In genomic region chr6:88841781-88842689, GRCm38 (mm10) we compare ENCODE assay signal across 8 mouse cellular contexts. TPM values are rescaled to one million over a fixed set of nuclear protein-coding genes. Genes with fewer than 3 reads are reported as not detected.
DNase-seq lines count a peak whose midpoint lies in the region; ATAC-seq and TF ChIP-seq lines count a peak whose summit lies in the region.

Abtb1 (minus strand) TSS chr6:88841984.

- H3K9ac ChIP-seq in CH12.LX (ENCODE audit: insufficient read depth, low read depth): peak within 1 kb of the TSS; percentile 74
- peak within 1 kb of the TSS; percentile 72 for H3K9ac ChIP-seq in forebrain, embryonic 11.5 days (ENCODE audit: low read length)
- H3K9ac ChIP-seq in heart, embryonic 16.5 days (ENCODE audit: low read length): peak within 1 kb of the TSS; percentile 92
- H3K9ac ChIP-seq in liver, embryonic 15.5 days: peak within 1 kb of the TSS; percentile 90
- H3K9ac ChIP-seq in neural tube, embryonic 12.5 days: peak within 1 kb of the TSS; percentile 78

- peak within 1 kb of the TSS; percentile 33 for H3K27ac ChIP-seq in CH12.LX (ENCODE audit: insufficient read depth, low read depth)
- peak within 1 kb of the TSS; percentile 53 for H3K27ac ChIP-seq in forebrain, embryonic 11.5 days (ENCODE audit: low read depth, low read length)
- peak within 1 kb of the TSS; percentile 82 for H3K27ac ChIP-seq in heart, embryonic 16.5 days (ENCODE audit: low read length)
- peak within 1 kb of the TSS; percentile 98 for H3K27ac ChIP-seq in liver, embryonic 15.5 days (replicated peaks)
- peak within 1 kb of the TSS; percentile 67 for H3K27ac ChIP-seq in neural tube, embryonic 12.5 days

- H3K9me3 ChIP-seq in CH12.LX (replicated peaks; ENCODE audit: low read length): no peaks in the 10 kb centered on the region
- H3K9me3 ChIP-seq in forebrain, embryonic 11.5 days (ENCODE audit: control insufficient read depth, low read length): no peaks in the 10 kb centered on the region
- H3K9me3 ChIP-seq in heart, embryonic 16.5 days (replicated peaks; ENCODE audit: control insufficient read depth, low read length): no peaks in the 10 kb centered on the region
- H3K9me3 ChIP-seq in liver, embryonic 15.5 days (replicated peaks): no peaks in the 10 kb centered on the region
- no peaks in the 10 kb centered on the region for H3K9me3 ChIP-seq in neural tube, embryonic 12.5 days

- H3K79me2 ChIP-seq in CH12.LX (replicated peaks; ENCODE audit: control insufficient read depth, extremely low read depth, insufficient read depth, poor library complexity, severe bottlenecking): peaks cover 2% of the 10 kb centered on the region; the same call in 1 of the 2 replicates

- dilution Hi-C loops in CH12.LX (cut with MboI; ENCODE audit: extremely low pct_ligation_motif_present, extremely low pct_unique_long_range_greater_than_20kb, low sequenced_read_pairs): no loop called here

- ATAC-seq in forebrain, embryonic 11.5 days (replicated peaks; ENCODE audit: low FRiP score): peak; percentile 97
- peak; percentile 96 for ATAC-seq in heart, embryonic 16.5 days (replicated peaks; ENCODE audit: extremely low read depth, insufficient read depth, low FRiP score)
- ATAC-seq in liver, embryonic 15.5 days (ENCODE audit: insufficient read depth): peak; percentile 91
- peak; percentile 95 for ATAC-seq in neural tube, embryonic 12.5 days (ENCODE audit: low FRiP score, low read depth)

- H3K4me2 ChIP-seq in CH12.LX (ENCODE audit: insufficient read depth, low read depth, poor library complexity, severe bottlenecking): peak within 1 kb of the TSS; percentile 90
- peak within 1 kb of the TSS; percentile 73 for H3K4me2 ChIP-seq in forebrain, embryonic 11.5 days (ENCODE audit: low read depth, low read length, severe bottlenecking)
- peak within 1 kb of the TSS; percentile 97 for H3K4me2 ChIP-seq in heart, embryonic 16.5 days (ENCODE audit: low read depth, low read length)
- peak within 1 kb of the TSS; percentile 100 for H3K4me2 ChIP-seq in liver, embryonic 15.5 days
- peak within 1 kb of the TSS; percentile 84 for H3K4me2 ChIP-seq in neural tube, embryonic 12.5 days (replicated peaks)

- peaks cover 3% of the 10 kb centered on the region for H3K27me3 ChIP-seq in CH12.LX (replicated peaks)
- no peaks in the 10 kb centered on the region for H3K27me3 ChIP-seq in forebrain, embryonic 11.5 days (ENCODE audit: control insufficient read depth, insufficient read depth, low read length)
- no peaks in the 10 kb centered on the region for H3K27me3 ChIP-seq in heart, embryonic 16.5 days (ENCODE audit: control insufficient read depth, insufficient read depth, low read length)
- H3K27me3 ChIP-seq in liver, embryonic 15.5 days: peaks cover 14% of the 10 kb centered on the region
- no peaks in the 10 kb centered on the region for H3K27me3 ChIP-seq in neural tube, embryonic 12.5 days (replicated peaks)

- peak within 1 kb of the TSS; percentile 90 to 97 (median 92) for H3K4me3 ChIP-seq in CH12.LX (replicated peaks in 1 of 3; ENCODE audit: low read depth in 2 of 3, low read length in 2 of 3, poor library complexity in 1 of 3)
- H3K4me3 ChIP-seq in forebrain, embryonic 11.5 days (ENCODE audit: low read depth, low read length): peak within 1 kb of the TSS; percentile 62
- peak within 1 kb of the TSS; percentile 97 for H3K4me3 ChIP-seq in heart, embryonic 16.5 days (ENCODE audit: low read length)
- peak within 1 kb of the TSS; percentile 81 for H3K4me3 ChIP-seq in liver, embryonic 15.5 days (replicated peaks)
- peak within 1 kb of the TSS; percentile 77 for H3K4me3 ChIP-seq in neural tube, embryonic 12.5 days

- TF ChIP-seq RAD21 in CH12.LX (IDR thresholded peaks at IDR 0.05; ENCODE audit: low read depth, low read length): no peak; the same call in none of the 2 replicates

- TF ChIP-seq POLR2A in CH12.LX (IDR thresholded peaks at IDR 0.05; ENCODE audit: low read depth, low read length): peak; percentile 49

- no peak for TF ChIP-seq EP300 in CH12.LX (IDR thresholded peaks at IDR 0.05; ENCODE audit: low read length)

- WGBS in forebrain, embryonic 11.5 days: under 1% methylated on average over 72 of the region's 72 CpGs
- WGBS in heart, embryonic 16.5 days: under 1% methylated on average over 71 of the region's 72 CpGs
- WGBS in liver, embryonic 15.5 days (ENCODE audit: insufficient replicate concordance): under 1% methylated on average over 72 of the region's 72 CpGs
- WGBS in neural tube, embryonic 12.5 days: under 1% methylated on average over 72 of the region's 72 CpGs

- peaks cover 15 to 29% of the 10 kb centered on the region in 2 experiments for H3K4me1 ChIP-seq in CH12.LX (ENCODE audit: control insufficient read depth in 1 of 2, insufficient read depth in 2 of 2)
- peaks cover 9% of the 10 kb centered on the region for H3K4me1 ChIP-seq in forebrain, embryonic 11.5 days (replicated peaks; ENCODE audit: control insufficient read depth, insufficient read depth, low read length)
- H3K4me1 ChIP-seq in heart, embryonic 16.5 days (ENCODE audit: control insufficient read depth, insufficient read depth, low read length): peaks cover 14% of the 10 kb centered on the region
- peaks cover 44% of the 10 kb centered on the region for H3K4me1 ChIP-seq in liver, embryonic 15.5 days (replicated peaks)
- H3K4me1 ChIP-seq in neural tube, embryonic 12.5 days: peaks cover 23% of the 10 kb centered on the region

- peaks cover 20 to 32% of the 10 kb centered on the region in 2 experiments for H3K36me3 ChIP-seq in CH12.LX (replicated peaks in 1 of 2; ENCODE audit: control insufficient read depth in 1 of 2, insufficient read depth in 1 of 2, low read length in 1 of 2)
- H3K36me3 ChIP-seq in forebrain, embryonic 11.5 days (ENCODE audit: control insufficient read depth, insufficient read depth, low read length): no peaks in the 10 kb centered on the region
- peaks cover 19% of the 10 kb centered on the region for H3K36me3 ChIP-seq in heart, embryonic 16.5 days (ENCODE audit: control insufficient read depth, insufficient read depth)
- H3K36me3 ChIP-seq in liver, embryonic 15.5 days (replicated peaks): peaks cover 33% of the 10 kb centered on the region
- peaks cover 52% of the 10 kb centered on the region for H3K36me3 ChIP-seq in neural tube, embryonic 12.5 days

- in situ Hi-C loops in CH12.LX (cut with MboI; ENCODE audit: low pct_ligation_motif_present, low pct_unique_long_range_greater_than_20kb, low sequenced_read_pairs): no loop called here

- peak; percentile 100 for DNase-seq in CH12.LX (ENCODE audit: extremely low read depth)
- DNase-seq in c-Kit-positive CD71-positive TER-119-negative erythroid progenitor cells, embryonic 14.5 days (ENCODE audit: low read depth): peak; percentile 100
- peak; percentile 99 for DNase-seq in forebrain, embryonic 11.5 days (ENCODE audit: low spot score)
- DNase-seq in kidney, postnatal 36 days: peak; percentile 99 to 100
- DNase-seq in telencephalon, adult 2 months (ENCODE audit: low read depth, low spot score): peak; percentile 99

- TF ChIP-seq CTCF in CH12.LX (conservative IDR thresholded peaks at IDR 0.05 in 1 of 2, IDR thresholded peaks at IDR 0.05 in 1 of 2; ENCODE audit: low read depth in 2 of 2, low read length in 2 of 2): peak in 1 of 2 experiments; percentile 79; a peak in 2 of 4 replicates

TF ChIP-seq in CH12.LX, 34 proteins besides CTCF, POLR2A, EP300 and RAD21:
- TF ChIP-seq MAZ (IDR thresholded peaks at IDR 0.05; ENCODE audit: low read depth, low read length): peak; percentile 83
- no peak; the same call in 1 of the 2 replicates for TF ChIP-seq MAX (IDR thresholded peaks at IDR 0.05; ENCODE audit: low read length)
- peak; percentile 95 for TF ChIP-seq SIN3A (IDR thresholded peaks at IDR 0.05; ENCODE audit: low read length)
- no peak for TF ChIP-seq NRF1 (IDR thresholded peaks at IDR 0.05; ENCODE audit: low read depth, low read length)
- TF ChIP-seq MEF2A (IDR thresholded peaks at IDR 0.05; ENCODE audit: borderline replicate concordance, low read depth, low read length): peak; percentile 35; the same call in 1 of the 2 replicates
- peak; percentile 29 for TF ChIP-seq SMC3 (IDR thresholded peaks at IDR 0.05; ENCODE audit: low read depth, low read length)
- peak; percentile 20; the same call in 1 of the 2 replicates for TF ChIP-seq BHLHE40 (IDR thresholded peaks at IDR 0.05; ENCODE audit: low read depth, low read length)
- no peak for TF ChIP-seq CHD2 (IDR thresholded peaks at IDR 0.05; ENCODE audit: low read length)
- peak; percentile 85 for TF ChIP-seq ELF1 (IDR thresholded peaks at IDR 0.05; ENCODE audit: low read depth, low read length)
- peak; percentile 76 for TF ChIP-seq GABPA (IDR thresholded peaks at IDR 0.05; ENCODE audit: insufficient replicate concordance, low read depth, low read length)
- TF ChIP-seq MXI1 (IDR thresholded peaks at IDR 0.05; ENCODE audit: low read depth, low read length): peak; percentile 49; the same call in 1 of the 2 replicates
- peak; percentile 44 for TF ChIP-seq TCF12 (IDR thresholded peaks at IDR 0.05; ENCODE audit: low read depth, low read length)
- TF ChIP-seq HCFC1 (IDR thresholded peaks at IDR 0.05; ENCODE audit: low read depth, low read length): peak; percentile 85
- peak; percentile 67; the same call in 1 of the 2 replicates for TF ChIP-seq KAT2A (IDR thresholded peaks at IDR 0.05; ENCODE audit: insufficient replicate concordance, low read length)
- 0 out of 2 replicates have a peak, but pooled peaks have one; percentile 19 for TF ChIP-seq MYC (IDR thresholded peaks at IDR 0.05; ENCODE audit: low read depth, low read length)
- TF ChIP-seq ZC3H11A (IDR thresholded peaks at IDR 0.05; ENCODE audit: low read depth, low read length): no peak

RNA-seq across cellular contexts. Expression of gene Abtb1, which starts in this region (rescaled TPM):
- total RNA-seq in CH12.LX (2012; rRNA removed) (11.2 and 18.4 TPM in 2 replicates), CH12.LX (2014; rRNA removed) (13.0 and 14.9 TPM in 2 replicates)
- 17.8 and 20.8 TPM in 2 replicates for polyA plus RNA-seq in CH12.LX (2012; ENCODE audit: insufficient read length, low read depth)
- polyA plus RNA-seq in forebrain, embryonic 11.5 days (2014; fragmentation: Nextera tagmentation; extraction: Ambion mirVana): 14.4 and 15.3 TPM in 2 replicates
- 28.3 and 31.6 TPM in 2 replicates for polyA plus RNA-seq in heart, embryonic 16.5 days (2015; fragmentation: Nextera tagmentation; extraction: Ambion mirVana)
- 57.7 and 66.9 TPM in 2 replicates for polyA plus RNA-seq in liver, embryonic 15.5 days (2015; fragmentation: Nextera tagmentation; extraction: Ambion mirVana)
- 37.3 and 38.2 TPM in 2 replicates for polyA plus RNA-seq in neural tube, embryonic 12.5 days (2016; fragmentation: Nextera tagmentation; extraction: Ambion mirVana)

Comparison
In these comparisons a context has a peak if more than half of its experiments do, and no peak if none do; other contexts are left out.
1. Peak in every context shown above with its lines: DNase-seq, ATAC-seq, H3K4me3 ChIP-seq and H3K27ac ChIP-seq.
2. H3K27ac ChIP-seq: peak in every context shown above with its lines; median percentile 98 in liver, embryonic 15.5 days; 82 in heart, embryonic 16.5 days; 67 in neural tube, embryonic 12.5 days; 53 in forebrain, embryonic 11.5 days; 33 in CH12.LX.